Mouse (Mus musculus): ENCODE data around the gene B4galt1.

DNA sequence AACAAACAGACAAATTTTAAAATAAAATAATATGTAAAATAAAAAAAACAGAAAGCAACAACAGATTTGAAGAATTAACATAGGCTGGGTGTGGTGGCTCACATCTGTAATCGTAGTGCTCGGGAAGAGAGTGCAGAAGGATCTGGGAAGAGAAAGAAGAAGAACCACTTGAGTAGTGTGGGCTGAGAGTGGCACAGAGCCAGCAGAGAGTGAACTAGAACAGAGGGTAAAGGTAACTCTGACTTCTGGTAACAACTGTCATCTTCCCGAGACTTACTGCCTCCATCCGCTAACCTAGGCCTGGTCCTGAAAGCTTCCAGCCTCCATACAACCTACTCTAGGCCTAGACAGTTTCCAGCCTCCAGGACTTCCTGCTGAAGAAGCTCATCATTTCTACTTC, 62.6 kb downstream of the B4galt1 start:
- TF ChIP-seq GATA1 (IDR thresholded peaks at IDR 0.05; ENCODE audit: low read length) = no peak
- TF ChIP-seq TAL1 (IDR thresholded peaks at IDR 0.05; ENCODE audit: low read length) = no peak

All from erythroblast, embryonic 14.5 days (primary cell).